Mouse (Mus musculus) cerebellum, postnatal 4 days (tissue): ENCODE data around the gene Dpm2.

Experiments
- DNase-seq, 2 experiments: peaks; one replicate each; pipeline ENCODE4 v3.0.0; 2022; ENCODE audit warnings: low spot score in 2 of 2, mixed read lengths in 1 of 2

The Dpm2 gene

DNA sequence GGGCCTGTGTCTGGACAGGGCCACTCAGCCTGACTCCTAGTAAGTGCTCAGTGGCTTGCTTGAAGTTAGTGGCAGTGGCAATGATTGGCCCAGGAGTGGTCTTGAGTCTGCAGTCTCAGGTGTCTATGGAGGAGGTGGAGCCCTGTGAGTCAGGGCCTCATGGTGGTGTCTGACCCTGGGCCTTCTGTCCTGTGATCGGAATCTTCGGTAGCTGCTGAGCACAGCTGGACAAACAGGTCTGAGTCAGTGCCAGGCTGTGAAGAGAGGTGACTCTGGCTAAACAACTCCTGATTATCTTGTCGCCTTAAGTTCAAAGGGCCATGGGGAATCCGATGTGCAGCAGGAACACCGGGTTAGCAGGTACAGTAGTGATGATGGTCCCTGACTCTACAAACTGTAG lies 23.3 kb upstream of the Dpm2 start:
- no peak for DNase-seq

- DNase-seq: no peak
Measured at GRCm38 (mm10) chr2:32547964-32548739, 22.5 kb upstream of the Dpm2 start.

DNA sequence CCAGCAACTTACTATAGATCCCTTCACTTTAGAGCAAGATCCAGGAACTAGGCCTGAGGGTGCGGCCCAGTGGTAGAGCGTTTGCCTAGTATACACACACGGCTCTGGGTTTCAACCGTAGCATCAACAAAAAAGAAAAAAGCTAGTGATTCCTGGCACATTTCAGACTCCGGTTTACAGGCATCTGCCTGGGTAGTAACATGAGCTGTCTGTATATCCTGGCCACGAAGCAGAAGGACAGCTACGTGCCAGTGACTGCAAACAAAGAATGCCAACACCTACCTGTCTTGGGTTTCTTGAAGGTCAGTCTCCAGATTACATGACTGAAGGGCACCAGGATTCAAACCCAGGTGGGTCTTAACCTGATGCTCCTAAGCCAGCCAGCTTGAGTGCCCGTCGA lies 21.5 kb upstream of the Dpm2 start:
- DNase-seq: no peak

- no peak for DNase-seq
Measured at GRCm38 (mm10) chr2:32549764-32550163, 20.9 kb upstream of the Dpm2 start.

DNA sequence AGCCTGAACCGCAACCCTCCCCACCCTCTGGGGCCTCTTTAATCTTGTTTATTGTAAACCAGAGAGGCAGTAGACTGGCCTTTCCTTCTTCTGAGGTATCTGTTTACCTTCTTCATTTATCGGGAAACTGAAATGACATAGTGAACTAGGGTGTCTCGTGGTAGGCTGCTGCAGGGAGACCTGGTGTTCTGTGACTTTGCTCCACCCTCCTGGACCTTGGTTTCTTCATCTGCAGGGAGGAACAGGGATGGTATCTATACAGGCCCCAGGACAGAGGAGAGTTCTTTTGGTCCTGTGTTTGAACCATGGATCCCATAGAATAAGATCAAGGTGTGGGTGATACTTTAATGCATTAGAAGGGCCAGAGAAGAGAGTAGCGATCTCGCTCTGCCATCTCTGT lies 19.4 kb upstream of the Dpm2 start:
- no peak for DNase-seq

GRCm38 (mm10) chr2:32553592-32554148 lies 17.0 kb upstream of the Dpm2 start:
- DNase-seq: no peak

- DNase-seq: no peak
Measured at GRCm38 (mm10) chr2:32555484-32555883, 15.2 kb upstream of the Dpm2 start.

GRCm38 (mm10) chr2:32556019-32556418 lies 14.6 kb upstream of the Dpm2 start:
- DNase-seq: no peak

GRCm38 (mm10) chr2:32559570-32559969 lies 11.1 kb upstream of the Dpm2 start:
- DNase-seq: no peak

DNA sequence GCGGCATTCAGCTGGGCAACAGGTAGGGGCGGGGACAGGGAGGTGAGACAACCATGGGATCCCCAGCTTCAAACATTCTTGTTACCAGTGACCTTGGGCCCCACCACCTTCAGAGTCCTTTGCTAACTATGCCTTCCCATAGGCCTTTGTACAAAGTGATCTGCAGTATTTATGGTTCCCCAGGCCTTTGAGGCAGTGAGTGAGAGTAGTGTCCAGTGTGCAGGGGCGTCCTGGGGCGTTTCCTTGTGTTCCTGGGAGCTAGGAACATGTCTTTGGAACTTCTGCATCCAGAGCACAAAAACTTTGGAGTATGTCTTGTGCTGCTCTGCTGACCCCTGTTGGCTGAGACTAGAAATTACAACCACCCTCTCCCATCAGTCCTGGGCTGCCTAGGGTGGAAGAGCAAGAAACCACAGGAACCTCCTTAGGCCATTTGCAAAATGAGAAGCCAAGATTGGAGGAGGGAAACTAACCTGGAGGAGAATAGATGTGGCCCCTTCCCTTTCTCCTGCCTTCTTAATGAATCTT lies 4.1 kb upstream of the Dpm2 start:
- DNase-seq: peak; percentile 47 to 66

DNA sequence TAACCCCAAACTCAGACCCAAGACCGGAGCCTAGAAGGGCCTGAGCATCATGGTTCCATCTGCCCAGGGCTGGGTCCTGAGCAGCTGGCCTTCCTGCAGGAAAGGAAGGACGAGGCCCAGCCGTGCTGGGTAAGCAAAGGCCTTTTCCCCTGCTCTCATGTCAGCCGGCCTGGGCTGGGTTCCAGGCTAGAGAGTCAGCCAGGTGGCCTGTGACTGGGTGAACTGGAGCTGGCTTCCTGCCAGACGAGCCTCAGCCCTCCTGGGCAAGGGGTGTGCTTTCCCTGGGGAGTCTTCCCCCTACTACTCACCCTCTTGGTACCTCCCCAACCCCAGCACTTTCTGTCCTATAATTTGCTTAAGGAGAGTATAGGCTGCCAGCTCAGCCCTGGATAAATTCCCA lies 2.5 kb upstream of the Dpm2 start:
- no peak for DNase-seq

- DNase-seq: no peak
Measured at GRCm38 (mm10) chr2:32568941-32569340, 1.7 kb upstream of the Dpm2 start.

GRCm38 (mm10) chr2:32572196-32572595 lies 1.5 kb downstream of the Dpm2 start:
- no peak for DNase-seq

GRCm38 (mm10) chr2:32574497-32574896 lies 3.8 kb downstream of the Dpm2 start, which contains the start of gene Pip5kl1:
Pip5kl1 (plus strand) TSS chr2:32574797.
- no peak for DNase-seq

DNA sequence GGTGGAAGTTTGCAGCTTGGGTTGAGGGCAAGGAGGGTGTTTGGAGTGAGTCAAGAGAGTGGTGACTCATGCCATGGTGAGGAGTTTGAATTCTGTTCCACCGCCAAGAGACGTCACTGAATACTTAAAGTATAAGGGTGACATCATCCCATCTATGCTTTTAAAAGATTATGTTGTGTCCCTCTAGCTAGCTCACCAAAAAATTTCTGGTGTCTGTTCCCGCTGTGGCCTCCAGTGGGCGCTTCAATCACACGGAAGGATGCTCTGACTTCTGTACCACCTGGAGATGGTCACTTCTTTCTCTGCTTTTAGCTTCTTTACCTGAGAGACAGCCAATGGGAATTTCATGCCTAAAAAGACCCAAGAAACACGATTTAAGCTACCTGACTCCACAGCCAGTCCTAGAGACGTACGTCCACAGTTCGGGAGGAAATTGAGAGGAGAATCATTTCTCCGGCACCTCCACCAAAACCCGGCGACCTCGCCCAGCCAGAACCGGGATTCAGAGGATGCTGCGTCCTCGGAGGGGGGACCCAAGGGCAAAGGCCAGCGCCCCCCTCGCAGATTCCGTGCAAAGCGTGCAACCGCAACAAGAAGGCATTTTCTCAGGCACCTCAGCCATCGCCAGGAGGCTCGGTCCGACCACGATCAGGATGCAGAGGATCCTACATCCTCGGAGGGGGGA lies 4.4 kb downstream of the Dpm2 start:
- peak; percentile 41 to 71 for DNase-seq

- peak; percentile 50 to 63 for DNase-seq
Measured at GRCm38 (mm10) chr2:32575586-32576160, 5.0 kb downstream of the Dpm2 start, which contains the start of gene 9430097D07Rik. 9430097D07Rik (minus strand) TSS chr2:32575684.

GRCm38 (mm10) chr2:32576532-32576931 lies 5.9 kb downstream of the Dpm2 start:
- DNase-seq: no peak

DNA sequence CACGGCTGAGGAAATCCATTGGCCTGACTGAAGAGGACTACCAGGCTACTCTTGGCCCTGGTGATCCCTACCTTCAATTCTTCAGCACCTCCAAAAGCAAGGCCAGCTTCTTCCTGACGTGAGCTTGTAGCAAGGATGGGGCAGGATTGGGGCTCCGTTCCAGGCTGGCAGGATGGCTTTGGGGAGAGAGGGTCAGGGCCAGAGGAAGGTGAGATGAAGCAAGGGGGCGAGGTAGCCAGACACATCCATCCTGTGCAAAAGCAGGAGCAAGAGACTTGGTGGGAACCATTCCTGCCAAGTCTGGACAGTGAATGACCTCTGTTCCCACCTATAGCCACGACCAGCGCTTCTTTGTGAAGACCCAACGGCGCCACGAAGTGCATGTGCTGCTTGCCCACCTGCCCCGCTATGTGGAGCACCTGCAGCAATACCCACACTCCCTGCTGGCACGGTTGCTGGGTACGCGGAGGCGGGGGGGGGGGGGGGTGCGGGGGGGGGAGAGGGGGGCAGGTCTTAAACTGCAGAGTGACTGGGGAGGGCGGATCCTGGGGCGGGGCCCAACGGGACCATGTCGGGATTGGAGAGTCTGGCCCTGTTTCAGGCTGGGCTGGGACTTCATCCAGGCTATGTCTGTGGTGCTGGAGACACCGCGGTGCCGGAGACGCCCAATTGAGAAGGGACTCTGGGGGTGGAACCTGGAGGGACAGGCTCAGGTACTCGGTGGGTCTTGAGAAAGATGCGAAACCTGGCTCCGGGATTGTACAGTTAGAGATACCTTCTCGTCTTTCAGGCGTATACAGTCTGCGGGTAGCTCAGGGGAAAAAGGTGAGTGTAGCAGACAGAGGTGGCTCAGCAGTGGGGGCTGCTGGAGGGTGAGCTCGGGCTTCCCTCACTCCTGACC lies 7.7 kb downstream of the Dpm2 start:
- DNase-seq: no peak

DNA sequence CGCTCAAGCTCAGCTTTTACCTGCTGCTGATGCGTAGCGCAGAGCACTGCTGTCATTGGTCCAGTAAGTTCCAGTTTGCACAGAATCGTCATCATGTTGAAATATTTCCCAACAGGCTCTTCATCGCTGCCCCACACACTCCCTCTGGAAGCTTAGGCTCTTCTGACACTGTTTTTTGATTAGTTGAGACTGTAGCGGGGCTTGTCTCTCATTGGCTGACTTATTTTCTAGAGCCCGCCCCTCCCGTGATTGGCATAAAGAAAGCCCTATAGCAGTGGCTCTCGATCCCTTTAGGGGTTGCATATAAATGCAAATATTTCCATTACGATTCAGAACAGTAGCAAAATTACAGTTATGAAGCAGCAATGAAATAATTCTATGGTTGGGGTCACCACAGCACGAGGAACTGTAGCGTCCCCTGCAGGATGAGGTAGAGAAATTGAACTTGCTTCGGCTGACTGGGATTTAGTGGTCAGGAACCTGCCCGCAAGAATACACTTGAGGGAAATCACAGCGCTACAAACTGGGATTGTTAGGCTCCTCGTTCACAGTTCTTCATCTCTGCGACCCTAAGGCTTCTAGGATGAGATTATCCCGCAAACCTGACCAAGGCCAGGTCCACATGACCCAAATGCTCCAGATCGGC lies 10.9 kb downstream of the Dpm2 start:
- DNase-seq: peak; percentile 36 to 64
